Mouse (Mus musculus): Measurements from ENCODE around the gene Atp2a2.

DNA sequence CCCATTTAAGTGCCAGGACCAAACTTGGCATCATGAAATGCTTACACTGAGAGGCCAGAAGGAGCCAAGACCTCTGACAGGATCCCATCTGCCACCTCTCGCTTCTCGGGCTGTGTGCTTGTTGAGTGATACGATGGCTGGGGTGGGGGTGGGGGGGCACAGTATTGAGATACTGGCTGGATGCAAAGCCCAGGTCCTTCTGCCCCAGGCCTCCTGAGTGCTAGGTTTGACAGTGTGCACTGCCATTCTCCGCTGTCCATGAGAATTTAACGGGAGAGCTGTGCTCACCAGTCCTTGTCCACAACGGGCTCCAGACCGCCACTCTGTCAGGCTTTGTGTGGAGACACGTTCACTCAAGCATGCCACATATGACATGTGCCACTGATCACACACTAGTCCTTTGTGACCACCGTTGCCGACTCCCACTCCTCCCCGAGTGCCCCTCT, 6.9 kb upstream of the Atp2a2 start:
- TF ChIP-seq CTCF (conservative IDR thresholded peaks at IDR 0.05 in 1 of 2, IDR thresholded peaks at IDR 0.05 in 1 of 2; ENCODE audit: low read depth in 2 of 2, low read length in 2 of 2) (no peak), E2F4 (IDR thresholded peaks at IDR 0.05; ENCODE audit: insufficient replicate concordance, low read depth, low read length) (no peak), RCOR1 (conservative IDR thresholded peaks at IDR 0.05; ENCODE audit: low read depth, low read length) (no peak), POLR2A (IDR thresholded peaks at IDR 0.05; ENCODE audit: low read depth, low read length) (no peak), BHLHE40 (IDR thresholded peaks at IDR 0.05; ENCODE audit: low read depth, low read length) (no peak), ELF1 (IDR thresholded peaks at IDR 0.05; ENCODE audit: low read depth, low read length) (no peak), MAFK (IDR thresholded peaks at IDR 0.05; ENCODE audit: insufficient replicate concordance, low read length) (no peak), UBTF (IDR thresholded peaks at IDR 0.05; ENCODE audit: low read depth, low read length) (no peak), MYC (IDR thresholded peaks at IDR 0.05; ENCODE audit: low read depth, low read length) (no peak), CHD2 (IDR thresholded peaks at IDR 0.05; ENCODE audit: low read length) (no peak), SMC3 (IDR thresholded peaks at IDR 0.05; ENCODE audit: low read depth, low read length) (no peak)

Data from CH12.LX (cell line).